In genomic region chr8:37036736-37037384, GRCm38 (mm10) we compare ENCODE assay signal across 11 mouse cellular contexts. TPM values are rescaled to one million over a fixed set of nuclear protein-coding genes. Genes with fewer than 3 reads are reported as not detected.
DNase-seq lines count a peak whose midpoint lies in the region; ATAC-seq and TF ChIP-seq lines count a peak whose summit lies in the region.
"Had no signal": no experiment of that assay in that cellular context is flagged by ENCODE, and none has a peak within 500 bp of the region (broad histone marks: within the 10 kb centered on the region; RNA-seq: fewer than 3 reads in every experiment).

No protein-coding gene starts in this region.

- TF ChIP-seq CTCF in lung, adult 2 months (IDR thresholded peaks at IDR 0.05; ENCODE audit: insufficient read depth, low read length): no peak

- ATAC-seq in heart, embryonic 12.5 days (ENCODE audit: insufficient number of reproducible peaks, low FRiP score): no peak
- no peak for ATAC-seq in lung, embryonic 15.5 days (ENCODE audit: borderline replicate concordance, extremely low read depth, low FRiP score, low TSS enrichment)

- no peak overlapping the region for H3K27ac ChIP-seq in heart, embryonic 12.5 days (ENCODE audit: poor library complexity, severe bottlenecking)
- peak overlapping the region; percentile 73 for H3K27ac ChIP-seq in lung, embryonic 15.5 days

- no peaks in the 10 kb centered on the region for H3K4me1 ChIP-seq in heart, embryonic 12.5 days (replicated peaks)
- peaks cover 7% of the 10 kb centered on the region; the same call in 1 of the 2 replicates for H3K4me1 ChIP-seq in lung, embryonic 15.5 days
- no peaks in the 10 kb centered on the region for H3K4me1 ChIP-seq in lung, adult 2 months (ENCODE audit: control insufficient read depth, insufficient read depth, low read length)
- H3K4me1 ChIP-seq: megakaryocyte, embryonic 14.5 days had no signal

- no peak for TF ChIP-seq POLR2A in lung, adult 2 months (IDR thresholded peaks at IDR 0.05; ENCODE audit: borderline replicate concordance, extremely low read depth, low read depth, low read length)

- H3K27me3 ChIP-seq in heart, embryonic 12.5 days (replicated peaks): no peaks in the 10 kb centered on the region
- no peaks in the 10 kb centered on the region for H3K27me3 ChIP-seq in lung, embryonic 15.5 days
- H3K27me3 ChIP-seq: megakaryocyte, embryonic 14.5 days had no signal

- 63% methylated on average over 4 of the region's 4 CpGs for WGBS in heart, embryonic 12.5 days
- WGBS in lung, embryonic 15.5 days: 56% methylated on average over 4 of the region's 4 CpGs
- 54% methylated on average over 4 of the region's 4 CpGs for WGBS in lung, adult 2 months

- H3K4me3 ChIP-seq in heart, embryonic 12.5 days: no peak overlapping the region
- no peak overlapping the region for H3K4me3 ChIP-seq in lung, embryonic 15.5 days
- H3K4me3 ChIP-seq in lung, adult 2 months (replicated peaks; ENCODE audit: extremely low read depth, low read depth, low read length): no peak overlapping the region
- H3K4me3 ChIP-seq: megakaryocyte, embryonic 14.5 days had no signal

- no peak overlapping the region for H3K9ac ChIP-seq in heart, embryonic 12.5 days
- H3K9ac ChIP-seq in lung, embryonic 15.5 days: no peak overlapping the region

- H3K36me3 ChIP-seq in heart, embryonic 12.5 days: no peaks in the 10 kb centered on the region
- no peaks in the 10 kb centered on the region for H3K36me3 ChIP-seq in lung, embryonic 15.5 days

- H3K9me3 ChIP-seq in heart, embryonic 12.5 days (replicated peaks): no peaks in the 10 kb centered on the region
- no peaks in the 10 kb centered on the region for H3K9me3 ChIP-seq in lung, embryonic 15.5 days
- H3K9me3 ChIP-seq: megakaryocyte, embryonic 14.5 days had no signal

- DNase-seq in heart, adult 11 months: peak; percentile 91
- no peak for DNase-seq in lung, adult 2 months
- peak; percentile 22 for DNase-seq in kidney, postnatal 10 days
- no peak for DNase-seq in embryo, embryonic 9.5 days (ENCODE audit: extremely low spot score)
- no peak for DNase-seq in thymus, postnatal 14 days
- no peak for DNase-seq in natural killer cell, adult 2 months (ENCODE audit: low spot score in 2 of 2)
- DNase-seq: liver; thymus, adult 2 months had no signal

- H3K4me2 ChIP-seq in heart, embryonic 12.5 days: no peak overlapping the region
- H3K4me2 ChIP-seq in lung, embryonic 15.5 days: no peak overlapping the region

RNA-seq across cellular contexts. Expression of gene AI429214, which starts 43.5 kb away (rescaled TPM):
- polyA plus RNA-seq in heart, embryonic 12.5 days (2016; fragmentation: Nextera tagmentation; extraction: Ambion mirVana): 0.09 and 0.14 TPM in 2 replicates
- polyA plus RNA-seq in lung, embryonic 15.5 days (2015; fragmentation: Nextera tagmentation; extraction: Ambion mirVana): 0.29 and 0.30 TPM in 2 replicates
- polyA plus RNA-seq in lung, adult 2 months (2012; rRNA removed): 0.75 and 1.2 TPM in 2 replicates

Comparison
In these comparisons a context has a peak if more than half of its experiments do, and no peak if none do; other contexts are left out.
1. DNase-seq: peak in heart, adult 11 months (single experiment) and kidney, postnatal 10 days (single experiment); none in lung, adult 2 months (single experiment), embryo, embryonic 9.5 days (single experiment), thymus, postnatal 14 days (single experiment) and natural killer cell, adult 2 months (0 of 2).